Mouse (Mus musculus) layer of hippocampus, postnatal 14 days (tissue): ENCODE results near the gene Atoh7. TPM values are rescaled to one million over a fixed set of nuclear protein-coding genes. Genes with fewer than 3 reads are reported as not detected.

Experiments used
- total RNA-seq, 2 experiments: library from RNA; stranded (reverse); gene quantifications; 2 replicates each; pipeline ENCODE4 v1.2.3; 2021

The Atoh7 gene
- total RNA-seq, 2 experiments from 2014 or later: 1.3 to 2.7 TPM

Other genes with a start within 250 kb of the Atoh7 start
- 10 to 100 TPM; 49.3 to 51.1 TPM for gene Tet1, start 190.7 kb upstream of the Atoh7 start, total RNA-seq
- gene Slc25a16, start 179.0 kb upstream of the Atoh7 start, total RNA-seq: 10 to 100 TPM; 41.3 to 45.0 TPM
- gene Dna2, start 152.6 kb upstream of the Atoh7 start, total RNA-seq: 1 to 10 TPM; 1.8 to 2.1 TPM
- 10 to 100 TPM; 68.9 to 74.6 TPM for gene Rufy2, start 119.4 kb upstream of the Atoh7 start, total RNA-seq
- gene Hnrnph3, start 75.4 kb upstream of the Atoh7 start, total RNA-seq: 10 to 100 TPM; 31.0 to 39.5 TPM
- gene Pbld2, start 75.3 kb upstream of the Atoh7 start, total RNA-seq: 1 to 10 TPM; 1.8 to 3.0 TPM
- under 1 TPM; 0.21 to 0.48 TPM for gene Pbld1, start 39.5 kb upstream of the Atoh7 start, total RNA-seq
- gene Mypn, start 104.3 kb downstream of the Atoh7 start, total RNA-seq: 1 to 10 TPM; 3.0 to 3.2 TPM
- 10 to 100 TPM; 30.3 to 38.1 TPM for gene Herc4, start 144.2 kb downstream of the Atoh7 start, total RNA-seq